Mouse (Mus musculus) limb, embryonic 15.5 days (tissue): ENCODE data around the gene Slc10a1. TPM values are rescaled to one million over a fixed set of nuclear protein-coding genes. Genes with fewer than 3 reads are reported as not detected.

Source experiments
- ATAC-seq: fragments of 200-750 bp; cut with Nextera tagmentation; 2 replicates; pipeline ENCODE4 v1.8.0; 2017; ENCODE audit warnings: low read depth, moderate TSS enrichment; ENCODE audit not compliant: insufficient number of reproducible peaks, low FRiP score, low TSS enrichment
- H3K27ac ChIP-seq: fragments of 300-500 bp; sonication (generic); 2 replicates; pipeline ENCODE4 v1.5.1; 2015; ENCODE audit warnings: moderate library complexity, mild to moderate bottlenecking, inconsistent platforms
- H3K27me3 ChIP-seq: fragments of 300-500 bp; sonication (generic); 2 replicates; pipeline ENCODE4 v1.6.1; 2015; ENCODE audit warnings: inconsistent platforms
- H3K36me3 ChIP-seq: fragments of 300-500 bp; sonication (generic); 2 replicates; pipeline ENCODE4 v1.6.1; 2015; ENCODE audit warnings: inconsistent platforms
- H3K4me1 ChIP-seq: fragments of 300-500 bp; sonication (generic); 2 replicates; pipeline ENCODE4 v1.6.1; 2015; ENCODE audit warnings: inconsistent platforms
- H3K4me2 ChIP-seq: fragments of 300-500 bp; sonication (generic); 2 replicates; pipeline ENCODE4 v1.6.1; 2015; ENCODE audit warnings: mild to moderate bottlenecking, inconsistent platforms
- H3K4me3 ChIP-seq: fragments of 300-500 bp; sonication (generic); 2 replicates; pipeline ENCODE4 v1.5.1; 2015; ENCODE audit warnings: mild to moderate bottlenecking, inconsistent platforms
- H3K9ac ChIP-seq: fragments of 300-500 bp; sonication (generic); 2 replicates; pipeline ENCODE4 v1.6.1; 2015; ENCODE audit warnings: inconsistent platforms
- H3K9me3 ChIP-seq: fragments of 300-500 bp; sonication (generic); 2 replicates; pipeline ENCODE4 v1.6.1; 2016; ENCODE audit warnings: inconsistent platforms
- WGBS: fragments of 180-500 bp; shearing (Covaris S2); methylation state at CpG from one replicate; pipeline ENCODE4 v1.1.7; 2015; 5-methylcytosine and 5-hydroxymethylcytosine counted together
- polyA plus RNA-seq: library from polyadenylated mRNA; unstranded; fragments of >200 nt; fragmentation: Nextera tagmentation; extraction: Ambion mirVana; gene quantifications from 2 replicates; pipeline ENCODE4 v1.2.1, GENCODE M21; 2015

The Slc10a1 gene
- polyA plus RNA-seq, 1 experiment from 2014 or later: 0.82 TPM

DNA sequence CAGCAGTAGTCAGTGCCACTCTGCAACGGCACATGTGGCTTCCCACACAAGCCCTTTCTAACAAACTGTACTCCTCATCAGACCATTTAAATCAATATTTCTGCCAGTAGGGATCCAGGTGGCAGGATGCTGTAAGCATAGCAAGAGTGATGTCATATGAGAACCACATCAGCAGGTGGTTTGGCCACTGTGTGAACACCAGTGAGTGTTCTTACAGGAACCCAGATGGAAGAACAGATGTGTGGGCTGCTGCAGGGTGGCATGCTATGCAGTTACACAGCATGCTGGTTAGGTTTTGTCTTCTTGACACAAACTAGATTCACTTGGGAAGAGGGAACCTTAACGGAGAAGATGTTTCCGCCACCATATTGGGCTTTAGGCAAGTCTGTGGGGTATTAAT, 26.6 kb downstream of the Slc10a1 start:
- no peak for ATAC-seq
- Histone ChIP-seq H3K9me3 (no peaks in the 10 kb centered on the region), H3K9ac (no peak overlapping the region), H3K4me3 (no peak overlapping the region), H3K4me2 (no peak overlapping the region), H3K27me3 (no peaks in the 10 kb centered on the region), H3K4me1 (peaks cover 7% of the 10 kb centered on the region), H3K36me3 (peaks cover 6% of the 10 kb centered on the region; the same call in 1 of the 2 replicates), H3K27ac (no peak overlapping the region)
- WGBS: 96% methylated on average over 3 of the region's 3 CpGs

DNA sequence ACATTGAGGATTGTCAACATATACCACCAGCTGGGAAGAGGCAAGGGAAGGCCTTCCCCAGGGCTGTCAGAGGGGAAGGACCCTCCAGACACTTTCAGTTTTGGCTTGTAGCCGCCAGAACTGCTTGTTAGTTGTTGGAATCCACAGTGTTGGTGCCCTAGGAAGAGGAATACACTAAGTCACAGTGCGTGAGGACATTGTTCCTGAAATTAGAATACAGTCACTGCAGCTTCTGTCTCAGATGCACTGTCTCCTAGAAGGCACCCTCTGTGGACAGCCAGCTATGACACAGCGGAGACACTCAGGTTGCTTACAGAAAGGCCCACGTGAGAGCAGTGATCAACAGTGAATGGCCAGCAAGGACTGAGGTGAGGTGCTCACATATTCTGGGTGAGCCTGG, 29.3 kb downstream of the Slc10a1 start:
- Histone ChIP-seq H3K4me1 (no peaks in the 10 kb centered on the region), H3K27me3 (no peaks in the 10 kb centered on the region), H3K36me3 (no peaks in the 10 kb centered on the region), H3K4me2 (no peak overlapping the region), H3K4me3 (no peak overlapping the region), H3K9ac (no peak overlapping the region), H3K27ac (no peak overlapping the region; the same call in 1 of the 2 replicates), H3K9me3 (no peaks in the 10 kb centered on the region)
- 75% methylated on average over 4 of the region's 4 CpGs for WGBS
- no peak for ATAC-seq

DNA sequence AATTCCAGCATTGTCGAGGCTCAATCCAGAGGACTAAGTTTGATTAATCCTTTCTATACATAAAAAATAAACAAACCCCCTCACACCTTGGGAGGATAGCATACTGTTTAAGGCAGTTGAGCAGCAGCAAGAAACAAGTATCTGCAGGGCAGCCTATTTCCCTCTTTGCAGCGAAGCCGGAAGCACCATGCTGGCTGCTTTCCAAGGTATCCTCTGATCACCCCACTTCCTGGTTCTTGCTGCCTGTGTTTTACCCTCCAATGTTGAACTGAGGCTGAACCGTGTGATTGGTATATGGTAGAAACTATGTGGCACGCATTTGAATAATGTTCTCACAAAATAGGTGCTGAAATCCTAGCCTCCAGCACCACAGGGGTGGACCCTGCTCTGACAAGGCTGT, 29.9 kb downstream of the Slc10a1 start:
- no peak for ATAC-seq
- no peaks in the 10 kb centered on the region for H3K27me3 ChIP-seq
- no peaks in the 10 kb centered on the region for H3K36me3 ChIP-seq
- H3K27ac ChIP-seq: no peak overlapping the region
- H3K9me3 ChIP-seq: no peaks in the 10 kb centered on the region
- no peak overlapping the region for H3K9ac ChIP-seq
- no peaks in the 10 kb centered on the region for H3K4me1 ChIP-seq
- H3K4me2 ChIP-seq: no peak overlapping the region
- no peak overlapping the region for H3K4me3 ChIP-seq
- 50% methylated on average over 5 of the region's 5 CpGs for WGBS

- WGBS: 68% methylated on average over 9 of the region's 9 CpGs
- no peak overlapping the region for H3K4me2 ChIP-seq
- H3K36me3 ChIP-seq: no peaks in the 10 kb centered on the region
- no peak for ATAC-seq
- no peaks in the 10 kb centered on the region for H3K4me1 ChIP-seq
- no peak overlapping the region for H3K4me3 ChIP-seq
- no peaks in the 10 kb centered on the region for H3K9me3 ChIP-seq
- H3K9ac ChIP-seq: no peak overlapping the region
- H3K27me3 ChIP-seq: no peaks in the 10 kb centered on the region
- H3K27ac ChIP-seq: no peak overlapping the region; the same call in 1 of the 2 replicates
Observed at GRCm38 (mm10) chr12:80937331-80938029, 31.0 kb downstream of the Slc10a1 start.

DNA sequence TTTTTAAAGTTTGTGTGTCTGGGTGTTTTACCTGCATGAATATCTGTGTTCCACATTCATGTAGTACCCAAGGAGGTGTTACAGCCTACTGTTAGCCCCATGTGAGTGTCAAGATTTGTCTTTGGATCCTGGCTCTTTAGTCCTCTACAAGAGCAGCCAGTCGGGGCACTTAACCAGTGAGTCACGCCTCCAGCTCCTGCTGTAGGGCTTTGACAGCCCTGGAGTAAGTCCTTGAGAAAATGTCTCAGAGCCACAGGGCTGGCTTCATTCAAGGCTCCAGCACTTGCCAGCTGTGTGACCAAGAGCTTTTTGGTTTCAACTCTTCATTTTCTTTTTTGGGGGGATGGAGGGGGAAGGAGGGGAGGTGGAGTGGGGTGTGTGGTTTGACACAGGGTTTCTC, 31.8 kb downstream of the Slc10a1 start:
- H3K27me3 ChIP-seq: no peaks in the 10 kb centered on the region
- H3K9me3 ChIP-seq: no peaks in the 10 kb centered on the region
- no peak overlapping the region for H3K4me2 ChIP-seq
- no peaks in the 10 kb centered on the region for H3K4me1 ChIP-seq
- no peak overlapping the region for H3K9ac ChIP-seq
- no peak for ATAC-seq
- H3K36me3 ChIP-seq: no peaks in the 10 kb centered on the region
- 71% methylated on average over 2 of the region's 2 CpGs for WGBS
- H3K27ac ChIP-seq: no peak overlapping the region
- no peak overlapping the region for H3K4me3 ChIP-seq

GRCm38 (mm10) chr12:80932865-80933264, 35.6 kb downstream of the Slc10a1 start:
- no peak overlapping the region for H3K9ac ChIP-seq
- no peak for ATAC-seq

DNA sequence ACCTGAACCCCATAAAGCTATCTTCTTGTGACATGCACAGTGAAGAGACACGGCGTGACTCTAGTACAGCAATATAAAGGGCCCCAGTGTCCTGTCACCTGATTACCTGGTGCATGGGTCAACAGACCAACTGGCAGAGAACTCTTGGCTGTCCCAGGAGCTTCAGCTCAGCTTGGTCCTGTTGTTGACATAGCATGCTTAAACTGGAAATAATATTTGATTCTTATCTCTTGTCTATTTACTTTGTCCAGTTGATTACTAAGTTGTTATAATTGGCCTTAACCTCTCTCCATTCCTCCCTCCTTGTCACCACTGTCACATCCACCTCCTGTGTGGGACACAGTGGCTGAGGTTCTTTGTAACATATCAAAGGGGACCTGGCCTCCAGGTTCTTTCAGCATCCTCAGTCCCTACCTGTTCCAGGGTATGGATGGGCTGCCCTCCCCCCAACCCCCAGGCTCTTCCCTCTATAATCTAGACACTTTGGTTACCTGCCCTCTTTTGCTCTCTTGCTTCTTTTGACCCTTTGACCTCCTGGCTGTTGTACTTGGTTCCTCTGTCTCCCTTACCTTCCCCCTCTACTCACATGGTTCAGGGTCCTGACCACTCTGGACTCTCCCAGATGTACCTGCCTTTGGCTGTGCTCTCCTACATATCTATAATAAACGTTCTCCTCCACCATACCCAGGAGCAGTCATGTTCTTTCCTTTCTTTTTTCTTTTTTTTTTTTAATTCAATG, 36.9 kb downstream of the Slc10a1 start:
- ATAC-seq: no peak
- no peaks in the 10 kb centered on the region for H3K9me3 ChIP-seq
- no peak overlapping the region for H3K27ac ChIP-seq
- H3K36me3 ChIP-seq: no peaks in the 10 kb centered on the region
- no peaks in the 10 kb centered on the region for H3K4me1 ChIP-seq
- no peak overlapping the region for H3K4me2 ChIP-seq
- no peak overlapping the region for H3K9ac ChIP-seq
- H3K27me3 ChIP-seq: no peaks in the 10 kb centered on the region
- 76% methylated on average over 3 of the region's 3 CpGs for WGBS
- H3K4me3 ChIP-seq: no peak overlapping the region

More at GRCm38 (mm10) chr12:80932865-80933264, 35.6 kb downstream of the Slc10a1 start:
- no peaks in the 10 kb centered on the region for H3K27me3 ChIP-seq
- no peak overlapping the region for H3K27ac ChIP-seq
- H3K9me3 ChIP-seq: no peaks in the 10 kb centered on the region
- H3K4me2 ChIP-seq: no peak overlapping the region
- H3K36me3 ChIP-seq: no peaks in the 10 kb centered on the region
- no peaks in the 10 kb centered on the region for H3K4me1 ChIP-seq
- H3K4me3 ChIP-seq: no peak overlapping the region
- 90% methylated on average over 1 of the region's 1 CpGs for WGBS

- H3K36me3 ChIP-seq: no peaks in the 10 kb centered on the region
- no peaks in the 10 kb centered on the region for H3K4me1 ChIP-seq
- no peak overlapping the region for H3K4me3 ChIP-seq
- 78% methylated on average over 7 of the region's 7 CpGs for WGBS
- H3K27ac ChIP-seq: no peak overlapping the region
- no peak overlapping the region for H3K4me2 ChIP-seq
- no peak for ATAC-seq
- no peaks in the 10 kb centered on the region for H3K9me3 ChIP-seq
- H3K27me3 ChIP-seq: no peaks in the 10 kb centered on the region
- H3K9ac ChIP-seq: no peak overlapping the region
Observed at GRCm38 (mm10) chr12:80930141-80930540, 38.4 kb downstream of the Slc10a1 start.

DNA sequence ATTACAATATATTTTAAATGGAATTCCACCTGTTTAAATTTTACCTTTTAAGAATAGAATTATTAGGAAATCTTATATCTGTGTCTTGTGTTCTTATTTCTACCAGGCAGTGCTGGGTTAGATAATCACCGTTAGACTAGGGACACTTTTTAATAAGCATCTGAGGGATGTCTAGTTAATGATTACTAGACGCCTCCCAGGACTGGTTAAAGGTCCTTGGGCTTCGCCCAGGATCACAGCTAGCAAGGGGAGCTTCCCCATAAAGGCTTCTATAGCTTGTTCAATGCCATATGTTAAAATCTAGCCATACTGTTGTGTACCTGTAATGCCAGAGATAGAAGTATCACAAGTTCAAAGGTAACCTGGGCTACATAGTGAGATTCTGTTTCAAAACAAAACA, 39.6 kb downstream of the Slc10a1 start:
- no peak for ATAC-seq
- H3K27me3 ChIP-seq: no peaks in the 10 kb centered on the region
- no peaks in the 10 kb centered on the region for H3K9me3 ChIP-seq
- H3K9ac ChIP-seq: no peak overlapping the region
- no peaks in the 10 kb centered on the region for H3K36me3 ChIP-seq
- no peak overlapping the region for H3K27ac ChIP-seq
- no peak overlapping the region for H3K4me3 ChIP-seq
- 69% methylated on average over 3 of the region's 3 CpGs for WGBS
- H3K4me2 ChIP-seq: no peak overlapping the region
- no peaks in the 10 kb centered on the region for H3K4me1 ChIP-seq

- Histone ChIP-seq H3K4me3 (no peak overlapping the region), H3K27ac (no peak overlapping the region), H3K9ac (no peak overlapping the region), H3K4me1 (peaks cover 3% of the 10 kb centered on the region; the same call in 1 of the 2 replicates), H3K27me3 (no peaks in the 10 kb centered on the region), H3K4me2 (no peak overlapping the region), H3K9me3 (no peaks in the 10 kb centered on the region), H3K36me3 (no peaks in the 10 kb centered on the region)
- 44% methylated on average over 1 of the region's 1 CpGs for WGBS
- no peak for ATAC-seq
Observed at GRCm38 (mm10) chr12:80927518-80927917, 41.0 kb downstream of the Slc10a1 start.

DNA sequence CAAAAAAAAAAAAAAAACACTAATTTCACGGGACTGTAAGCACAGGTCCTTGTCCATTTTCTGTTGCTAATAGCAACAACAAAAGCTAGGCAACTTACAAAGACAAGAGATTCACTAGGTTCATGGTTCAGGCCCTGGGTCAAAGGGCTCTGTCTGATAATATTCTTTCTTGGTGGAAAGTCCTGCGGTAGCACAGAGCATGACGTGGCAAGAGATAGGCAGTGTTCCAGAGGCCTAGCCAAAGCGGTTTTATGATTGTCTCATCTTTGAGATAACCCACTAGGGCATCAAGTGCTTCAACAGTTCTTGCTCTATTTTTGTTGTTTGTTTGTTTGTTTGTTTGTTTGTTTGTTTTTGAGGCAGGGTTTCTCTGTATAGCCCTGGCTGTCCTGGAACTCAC, 42.0 kb downstream of the Slc10a1 start:
- Histone ChIP-seq H3K27ac (no peak overlapping the region), H3K4me3 (no peak overlapping the region), H3K36me3 (no peaks in the 10 kb centered on the region), H3K27me3 (no peaks in the 10 kb centered on the region), H3K4me2 (no peak overlapping the region), H3K4me1 (peaks cover 3% of the 10 kb centered on the region; the same call in 1 of the 2 replicates), H3K9ac (no peak overlapping the region), H3K9me3 (no peaks in the 10 kb centered on the region)
- no peak for ATAC-seq
- WGBS: 90% methylated on average over 4 of the region's 4 CpGs

- Histone ChIP-seq H3K36me3 (no peaks in the 10 kb centered on the region), H3K27ac (no peak overlapping the region), H3K4me3 (no peak overlapping the region), H3K4me1 (peaks cover 3% of the 10 kb centered on the region; the same call in 1 of the 2 replicates), H3K4me2 (no peak overlapping the region), H3K9ac (no peak overlapping the region), H3K27me3 (no peaks in the 10 kb centered on the region), H3K9me3 (no peaks in the 10 kb centered on the region)
- no peak for ATAC-seq
- WGBS: 55% methylated on average over 7 of the region's 7 CpGs
Observed at GRCm38 (mm10) chr12:80925919-80926318, 42.6 kb downstream of the Slc10a1 start.
